Mouse (Mus musculus) granulocyte monocyte progenitor cell, adult 5-6 weeks (primary cell): ENCODE data around the gene Spata31d1b. TPM values are rescaled to one million over a fixed set of nuclear protein-coding genes. Genes with fewer than 3 reads are reported as not detected.
A peak's percentile ranks its signal among the peaks of the same experiment; 100 is the strongest.

Experiments
- ATAC-seq: replicated peaks from 2 replicates; pipeline ENCODE4 v1.8.0; 2016; ENCODE audit warnings: mild to moderate bottlenecking, moderate TSS enrichment, inconsistent platforms; ENCODE audit not compliant: poor library complexity, severe bottlenecking
- total RNA-seq, 2 experiments: library from RNA; stranded (forward) in 1 of 2; stranded (reverse) in 1 of 2; fragments of 200-712, 200-1000 nt in 1 of 2; fragments of >200 nt in 1 of 2; fragmentation: Nextera tagmentation in 1 of 2; gene quantifications; 2 replicates each; pipeline ENCODE4 v1.2.3; 2014 to 2017

The Spata31d1b gene
- total RNA-seq, 2 experiments from 2014 or later = not detected

DNA sequence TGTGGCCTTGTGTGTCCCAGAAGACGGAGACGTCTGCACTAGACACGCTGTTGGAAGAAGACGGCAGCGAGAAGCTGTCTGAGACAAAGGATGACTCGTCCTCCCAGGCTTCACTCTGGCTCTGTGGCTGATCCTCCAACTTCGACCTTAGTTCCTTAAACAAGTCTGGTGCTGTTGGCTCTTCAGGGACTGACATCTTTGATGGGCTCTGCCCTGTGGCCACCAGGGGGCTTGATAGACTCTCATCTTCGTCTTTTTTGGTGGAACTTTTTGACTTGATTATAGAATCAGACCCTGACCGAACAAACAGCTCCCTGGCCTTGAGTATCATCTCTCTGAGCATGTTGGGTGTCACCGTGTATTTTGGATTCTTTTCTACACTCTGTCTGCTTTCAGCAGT lies 29.6 kb downstream of the Spata31d1b start:
- peak; percentile 83 for ATAC-seq

DNA sequence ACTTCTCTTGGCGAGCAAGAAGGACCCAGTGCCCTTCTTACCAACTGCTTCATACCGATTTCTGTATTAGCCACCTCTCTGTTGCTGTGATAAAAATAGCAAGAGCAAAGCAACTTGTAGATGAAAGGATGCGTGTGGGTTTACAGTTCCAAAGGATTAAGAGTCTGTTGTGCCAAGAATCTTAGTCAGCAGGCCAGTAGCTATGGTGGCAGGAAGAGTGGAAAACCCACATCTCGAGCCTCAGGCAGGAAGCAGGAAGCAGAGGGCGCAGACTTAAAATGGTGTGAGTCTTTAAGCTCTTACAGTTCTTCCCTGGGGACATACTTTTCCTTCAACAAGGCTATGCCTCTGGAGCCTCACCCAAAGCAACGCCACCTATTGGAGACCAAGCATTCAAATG lies 33.4 kb downstream of the Spata31d1b start:
- ATAC-seq = no peak

DNA sequence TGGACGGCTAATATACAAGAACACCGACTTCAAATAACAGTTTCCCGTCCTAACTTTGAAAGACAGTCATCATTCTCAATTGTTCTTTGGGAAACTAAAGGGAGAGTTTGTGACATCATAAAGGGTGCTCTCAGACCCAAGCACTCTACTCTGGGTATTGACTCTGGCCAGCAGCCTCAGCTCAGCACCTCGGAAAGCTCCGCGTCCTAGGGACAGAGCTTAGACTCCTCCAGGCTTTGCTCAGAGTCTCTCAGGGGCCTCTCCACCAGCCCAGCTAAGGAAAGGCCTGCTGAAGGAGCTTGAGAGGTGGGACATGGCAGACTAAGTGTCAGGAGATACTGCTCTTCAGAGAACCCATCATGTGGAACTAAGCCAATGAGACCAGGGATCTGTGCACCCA lies 34.1 kb downstream of the Spata31d1b start:
- ATAC-seq = no peak

DNA sequence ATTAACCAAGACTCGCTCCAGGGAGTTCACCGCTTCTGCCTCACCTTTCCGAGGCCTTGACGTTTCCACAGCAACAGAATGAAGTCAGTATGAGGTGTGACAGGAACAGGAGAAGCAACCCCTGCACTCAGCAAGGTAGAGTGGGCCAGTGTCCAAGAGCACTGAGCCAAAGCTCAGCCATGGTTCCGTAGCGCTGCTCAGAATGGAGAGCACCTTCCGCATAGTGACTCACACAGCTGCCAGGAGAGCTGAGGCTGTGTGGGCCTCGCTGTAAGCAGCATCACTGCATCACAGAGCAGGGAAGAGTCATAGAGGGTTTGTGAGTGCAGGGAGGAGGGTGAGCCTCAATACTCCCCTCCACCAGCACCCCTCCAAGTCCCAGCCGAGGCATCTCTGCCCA lies 34.6 kb downstream of the Spata31d1b start, which contains the start of gene 1700014D04Rik:
Gene 1700014D04Rik, minus strand, starts transcription at position 42 of the 400 bp plus-strand sequence.
- no peak for ATAC-seq

DNA sequence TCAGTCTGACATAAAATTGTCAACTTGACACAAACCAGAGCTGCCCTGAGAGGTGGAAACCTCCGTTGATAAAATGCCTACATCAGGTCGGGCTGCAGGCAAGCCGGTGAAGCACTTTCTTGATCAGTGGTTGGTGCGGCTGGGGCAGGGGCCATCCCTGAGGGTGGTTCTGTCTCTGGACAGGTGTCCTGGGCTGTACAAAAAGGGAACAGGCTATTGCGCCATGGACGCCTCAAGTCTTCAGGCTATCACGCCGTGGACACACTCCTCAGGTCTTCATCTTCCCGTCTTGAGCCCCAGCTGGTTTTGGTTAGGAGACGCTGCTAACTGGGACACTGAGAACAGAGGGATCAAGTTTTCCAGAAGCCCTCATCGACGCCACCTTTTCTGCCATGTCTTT lies 38.2 kb downstream of the Spata31d1b start:
- ATAC-seq = peak; percentile 56; the same call in 1 of the 2 replicates

- ATAC-seq = no peak
These were observed 44.8 kb downstream of the Spata31d1b start for GRCm38 (mm10) chr13:59756906-59757305.

DNA sequence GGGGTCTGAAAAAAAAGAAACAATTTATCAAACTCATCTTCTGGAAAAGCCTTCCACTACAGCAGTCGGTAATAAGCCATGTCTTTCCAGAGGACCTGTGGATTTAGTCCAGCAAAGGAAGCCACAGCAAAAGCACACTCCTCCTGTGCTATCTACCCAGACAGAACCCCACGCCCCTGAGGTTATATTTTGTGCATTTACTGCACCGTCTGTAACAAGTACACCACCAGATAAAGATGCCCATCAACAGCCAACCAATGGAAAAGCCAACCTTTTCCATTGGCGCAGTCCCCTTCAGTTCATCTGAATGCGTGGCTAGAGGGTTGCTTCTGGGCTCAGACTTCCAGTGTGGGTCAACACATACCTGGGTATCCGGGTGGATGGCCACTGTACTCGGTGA lies 50.7 kb downstream of the Spata31d1b start:
- no peak for ATAC-seq

DNA sequence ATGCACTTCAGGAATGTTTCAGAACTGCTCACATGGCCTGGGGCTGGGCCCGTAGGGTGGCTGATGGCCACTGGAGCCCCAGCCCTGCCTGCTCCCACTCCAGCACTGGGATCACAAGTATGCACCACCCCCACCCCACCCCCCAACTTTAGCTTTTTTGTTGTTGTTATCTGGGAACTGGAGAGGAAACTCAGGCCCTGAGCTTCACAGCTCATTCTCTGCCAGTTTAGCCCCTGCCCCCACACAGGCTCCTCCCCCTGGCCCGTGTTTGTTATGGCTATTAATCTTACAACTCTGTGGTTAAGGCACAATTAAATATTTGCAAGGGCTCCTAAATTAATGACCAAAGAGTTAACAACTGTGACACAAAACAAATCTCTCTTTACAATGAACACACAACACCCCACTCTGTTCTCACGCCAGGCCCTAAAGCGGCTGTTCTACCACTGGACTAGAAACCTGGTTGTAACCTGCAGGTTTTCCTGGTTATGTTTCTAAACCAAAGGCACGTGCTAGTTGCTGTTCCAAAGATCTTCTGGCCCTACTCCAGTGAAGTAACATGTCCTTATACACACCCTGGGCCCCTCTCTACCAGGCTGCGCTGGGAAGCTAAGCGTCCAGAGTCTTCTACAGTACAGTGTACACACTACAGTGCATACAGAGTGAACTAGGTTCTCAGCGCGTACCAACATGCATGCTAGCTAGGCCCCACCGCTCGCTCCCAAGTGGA lies 54.9 kb downstream of the Spata31d1b start:
- no peak for ATAC-seq

GRCm38 (mm10) chr13:59768531-59768930 lies 56.4 kb downstream of the Spata31d1b start:
- ATAC-seq = no peak

Other genes with a start within 250 kb of the Spata31d1b start
- 31.0 and 68.9 TPM in 2 replicates for gene Agtpbp1, start 127.1 kb upstream of the Spata31d1b start, total RNA-seq (2014; fragmentation: Nextera tagmentation)
- 56.4 and 67.5 TPM in 2 replicates for gene Agtpbp1, start 127.1 kb upstream of the Spata31d1b start, total RNA-seq (2017)
- 76.3 and 98.6 TPM in 2 replicates for gene Naa35, start 127.0 kb upstream of the Spata31d1b start, total RNA-seq (2014; fragmentation: Nextera tagmentation)
- gene Naa35, start 127.0 kb upstream of the Spata31d1b start, total RNA-seq (2017) = 29.1 and 53.0 TPM in 2 replicates
- 7.2 and 11.5 TPM in 2 replicates for gene Golm1, start 36.5 kb upstream of the Spata31d1b start, total RNA-seq (2014; fragmentation: Nextera tagmentation)
- 12.4 and 16.0 TPM in 2 replicates for gene Golm1, start 36.5 kb upstream of the Spata31d1b start, total RNA-seq (2017)
- not detected in 2 replicates for gene 4921517D22Rik, start 18.2 kb upstream of the Spata31d1b start, total RNA-seq (2014; fragmentation: Nextera tagmentation)
- gene 4921517D22Rik, start 18.2 kb upstream of the Spata31d1b start, total RNA-seq (2017) = not detected in 2 replicates
- gene Spata31d1a, start 2.0 kb upstream of the Spata31d1b start, total RNA-seq (2014; fragmentation: Nextera tagmentation) = not detected in 2 replicates
- gene Spata31d1a, start 2.0 kb upstream of the Spata31d1b start, total RNA-seq (2017) = not detected in 2 replicates
- not detected in 2 replicates for gene Spata31d1d, start 19.5 kb downstream of the Spata31d1b start, total RNA-seq (2014; fragmentation: Nextera tagmentation)
- not detected in 2 replicates for gene Spata31d1d, start 19.5 kb downstream of the Spata31d1b start, total RNA-seq (2017)
- gene 1700014D04Rik, start 34.5 kb downstream of the Spata31d1b start, total RNA-seq (2014; fragmentation: Nextera tagmentation) = not detected in 2 replicates
- not detected in 2 replicates for gene 1700014D04Rik, start 34.5 kb downstream of the Spata31d1b start, total RNA-seq (2017)
- gene Isca1, start 57.5 kb downstream of the Spata31d1b start, total RNA-seq (2014; fragmentation: Nextera tagmentation) = 47.4 and 55.1 TPM in 2 replicates
- gene Isca1, start 57.5 kb downstream of the Spata31d1b start, total RNA-seq (2017) = 23.4 and 25.8 TPM in 2 replicates
- not detected in 2 replicates for gene Gm49354, start 70.0 kb downstream of the Spata31d1b start, total RNA-seq (2014; fragmentation: Nextera tagmentation)
- not detected in 2 replicates for gene Gm49354, start 70.0 kb downstream of the Spata31d1b start, total RNA-seq (2017)
- gene Tut7, start 110.9 kb downstream of the Spata31d1b start, total RNA-seq (2014; fragmentation: Nextera tagmentation) = 63.9 and 77.9 TPM in 2 replicates
- gene Tut7, start 110.9 kb downstream of the Spata31d1b start, total RNA-seq (2017) = 114 and 117 TPM in 2 replicates